Mouse (Mus musculus) cerebellum, postnatal 14 days (tissue): ENCODE data around the gene Edem3.
"Not testable (repeated sequence)": the region's sequence is repeated elsewhere in the genome, so short reads cannot be mapped to it uniquely, and the experiment has no call there.

Experiments used
- DNase-seq, 2 experiments: peaks; one replicate each; pipeline ENCODE4 v3.0.0; 2021; ENCODE audit warnings: mixed read lengths in 2 of 2

Edem3 gene

GRCm38 (mm10) chr1:151752946-151753345, 2.2 kb upstream of the Edem3 start:
- no peak for DNase-seq

DNA sequence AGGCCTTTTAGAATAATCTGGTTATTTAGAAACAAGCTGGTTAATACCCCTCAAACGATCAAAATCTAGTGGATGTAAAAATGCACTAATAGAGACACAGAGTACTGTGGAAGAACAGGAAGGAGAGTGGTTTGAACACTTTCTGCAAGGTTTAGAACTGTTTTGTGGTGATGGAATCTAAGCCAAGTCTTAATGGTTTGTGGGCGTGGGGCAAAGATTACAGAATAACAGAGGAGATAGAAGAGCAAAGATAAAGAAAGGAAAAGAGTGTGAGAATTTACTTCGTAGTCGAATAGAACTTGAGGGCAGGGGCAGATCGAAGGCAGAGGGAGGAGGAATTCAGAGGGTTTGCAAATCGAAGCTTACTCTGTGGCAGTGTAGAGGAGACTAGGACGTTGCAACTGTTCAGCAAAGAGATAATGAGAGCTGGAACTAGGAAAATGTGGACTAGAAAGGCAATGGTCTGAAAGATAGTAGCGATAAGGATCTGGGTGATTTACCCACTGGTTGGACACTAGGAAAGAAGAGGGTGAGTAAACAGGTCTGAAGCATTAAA, 1.7 kb upstream of the Edem3 start:
- no peak for DNase-seq

DNA sequence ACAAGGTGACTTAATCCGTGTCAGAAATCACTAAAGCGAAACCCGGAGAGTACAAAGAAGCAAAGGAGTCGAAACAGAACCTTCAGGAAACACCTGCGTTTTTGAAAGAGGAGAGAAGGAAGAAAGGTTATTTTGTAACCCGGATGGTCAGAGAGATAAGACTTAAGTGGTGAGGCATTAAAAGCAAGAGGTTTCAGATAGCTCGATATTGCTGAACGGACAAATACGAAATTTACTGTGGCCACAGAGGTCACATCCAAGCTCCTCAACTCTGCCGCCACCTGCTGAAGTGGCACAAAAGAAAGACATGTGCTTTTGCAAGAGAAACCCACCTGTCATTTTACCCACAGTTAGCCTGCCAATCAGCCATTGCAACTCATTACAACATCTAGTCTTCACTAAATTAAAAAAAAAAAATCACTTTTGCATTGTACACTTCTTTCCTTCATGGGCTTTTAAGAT, 1.1 kb upstream of the Edem3 start:
- peak; percentile 11 to 17 for DNase-seq

DNA sequence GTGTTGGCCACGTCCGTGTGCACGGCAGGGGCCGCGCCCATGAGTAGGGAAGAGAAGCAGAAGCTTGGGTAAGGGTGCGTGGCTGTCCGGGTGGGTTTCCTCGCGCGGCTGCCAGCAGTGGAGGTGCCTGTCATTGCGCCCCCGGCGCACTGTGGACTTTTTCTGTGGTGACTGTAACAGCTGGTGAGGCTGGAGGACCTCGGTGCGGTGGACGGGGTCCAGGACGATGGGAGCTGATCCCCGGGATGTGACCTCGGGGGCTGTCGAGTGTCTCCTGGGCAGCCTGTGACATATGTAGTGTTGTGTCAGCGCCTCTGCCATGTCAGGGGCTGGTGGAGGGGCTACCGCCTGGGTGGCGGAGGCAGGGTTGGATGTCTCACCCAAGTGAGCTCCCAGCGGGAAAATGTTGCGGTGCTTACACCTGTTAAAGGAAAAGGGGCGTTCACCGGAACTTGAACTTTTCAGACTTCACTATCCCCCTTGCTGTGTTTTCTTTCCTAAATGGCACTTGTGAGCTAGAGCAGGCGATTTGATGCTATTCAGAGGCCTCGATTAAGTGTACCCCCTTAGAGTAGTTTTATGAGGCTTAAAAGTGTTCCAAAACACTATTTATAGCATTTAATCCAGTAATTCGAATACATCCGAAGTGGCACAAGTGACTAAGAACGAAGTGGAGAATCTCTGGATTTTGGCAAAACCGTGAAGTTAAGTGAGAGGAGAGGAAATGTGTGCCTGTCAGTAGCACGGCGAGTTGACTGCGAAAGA, 671 bp downstream of the Edem3 start:
- DNase-seq = peak; percentile 9 to 69

- no peak for DNase-seq
These were observed 1.2 kb downstream of the Edem3 start for GRCm38 (mm10) chr1:151756425-151756728.

GRCm38 (mm10) chr1:151758301-151758700, 3.1 kb downstream of the Edem3 start:
- DNase-seq = no peak

DNA sequence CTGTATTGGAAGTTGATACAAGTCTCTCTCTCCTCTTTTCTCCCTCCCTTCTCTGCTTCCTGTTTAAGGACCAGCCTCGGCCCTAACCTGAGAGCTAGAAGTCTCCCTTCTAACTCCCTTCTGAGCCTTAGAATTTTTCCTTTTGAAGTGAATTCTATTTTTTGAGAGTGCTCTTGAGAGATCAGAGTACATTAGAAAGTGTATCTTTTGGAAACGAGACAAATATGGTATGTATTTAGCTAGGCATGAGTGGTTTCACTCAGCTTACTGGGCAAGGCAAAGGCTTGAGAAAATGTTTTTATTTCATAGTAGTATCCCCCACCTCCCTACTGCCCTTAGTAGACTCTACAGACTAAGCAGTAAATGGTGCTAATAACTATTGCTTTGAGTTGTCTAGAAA, 3.8 kb downstream of the Edem3 start:
- DNase-seq = no peak

GRCm38 (mm10) chr1:151764236-151764635, 9.1 kb downstream of the Edem3 start:
- DNase-seq = no peak

GRCm38 (mm10) chr1:151766166-151766565, 11.0 kb downstream of the Edem3 start:
- DNase-seq = no peak

- DNase-seq = peak in 1 of 2 experiments; percentile 6
These were observed 11.9 kb downstream of the Edem3 start for GRCm38 (mm10) chr1:151766976-151767654.

GRCm38 (mm10) chr1:151769200-151769913, 14.2 kb downstream of the Edem3 start:
- DNase-seq = no peak

- DNase-seq = no peak
These were observed 22.4 kb downstream of the Edem3 start for GRCm38 (mm10) chr1:151777616-151778015.

- DNase-seq = no peak
These were observed 23.4 kb downstream of the Edem3 start for GRCm38 (mm10) chr1:151778592-151778991.

GRCm38 (mm10) chr1:151779306-151779705, 24.1 kb downstream of the Edem3 start:
- DNase-seq = no peak

DNA sequence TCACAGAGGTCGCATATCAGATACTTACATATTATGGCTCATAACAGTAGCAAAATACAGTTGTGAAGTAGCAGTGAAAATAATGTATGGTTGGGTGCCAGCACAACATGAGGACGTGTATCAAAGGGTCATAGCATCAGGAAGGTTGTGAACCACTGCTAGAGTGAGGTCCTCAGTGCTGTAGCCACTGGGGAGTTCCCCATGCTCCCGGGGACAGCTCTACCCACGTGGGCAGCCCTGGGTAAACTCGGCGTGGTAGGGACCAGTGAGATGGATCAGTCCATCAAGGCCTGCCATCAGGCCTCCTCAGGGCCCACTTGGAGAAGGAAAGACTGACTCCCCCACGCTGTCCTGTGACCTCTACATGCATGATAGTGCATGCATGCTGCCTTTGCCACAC, 26.3 kb downstream of the Edem3 start:
- no peak for DNase-seq

GRCm38 (mm10) chr1:151783403-151783802, 28.2 kb downstream of the Edem3 start:
- DNase-seq = no peak

DNA sequence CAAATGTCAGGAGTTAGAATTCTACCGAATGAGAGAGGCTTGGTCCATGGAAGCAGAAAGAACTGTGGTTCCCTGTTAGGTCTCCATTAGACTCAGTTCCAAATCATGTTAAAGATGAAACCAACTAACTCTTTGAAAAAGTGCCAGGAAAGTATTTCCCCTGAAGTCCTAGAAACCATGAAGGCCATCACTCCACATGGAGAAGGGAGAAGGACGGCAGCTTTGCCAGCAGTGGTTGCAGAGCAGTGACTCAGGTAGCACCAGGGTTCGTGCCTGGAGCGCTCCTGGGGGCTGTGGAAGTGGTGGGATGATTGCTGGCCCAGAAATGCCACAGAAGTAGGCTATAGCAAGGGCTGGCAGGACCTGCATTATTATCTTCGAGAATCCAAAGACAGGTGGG, 31.2 kb downstream of the Edem3 start:
- no peak for DNase-seq

DNA sequence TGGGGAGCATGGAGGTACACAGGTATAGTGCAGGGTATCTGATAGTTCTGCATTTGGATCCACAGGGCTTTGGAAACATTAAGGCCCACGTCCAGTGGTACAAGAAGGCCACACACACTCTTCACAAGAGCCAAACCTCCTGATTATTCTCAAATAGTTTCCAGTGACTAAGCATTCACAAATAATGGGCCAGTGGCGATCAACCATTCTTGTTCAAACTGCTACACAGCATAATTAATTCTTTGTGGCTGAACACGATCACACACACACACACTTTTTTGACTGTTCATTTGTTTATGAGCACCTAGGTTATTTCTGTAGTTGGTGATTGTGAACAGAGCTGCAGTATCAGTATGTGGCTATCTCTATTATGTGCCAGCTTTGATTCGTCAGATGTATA, 34.0 kb downstream of the Edem3 start:
- no peak for DNase-seq

DNA sequence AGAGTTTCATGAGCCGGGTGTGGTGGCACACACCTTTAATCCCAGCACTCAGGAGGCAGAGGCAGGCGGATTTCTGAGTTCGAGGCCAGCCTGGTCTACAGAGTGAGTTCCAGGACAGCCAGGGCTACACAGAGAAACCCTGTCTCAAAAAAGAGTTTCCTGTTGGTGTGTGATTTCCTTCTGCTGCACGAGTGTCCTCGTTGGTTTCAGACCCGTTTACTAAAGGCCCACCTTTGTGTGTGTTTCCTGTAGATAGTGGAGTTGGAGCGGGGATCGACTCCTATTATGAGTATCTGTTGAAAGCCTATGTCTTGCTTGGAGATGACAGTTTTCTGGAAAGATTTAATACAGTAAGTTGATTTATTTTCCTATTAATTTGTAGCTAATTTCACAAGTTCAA, 36.9 kb downstream of the Edem3 start:
- not testable (repeated sequence) for DNase-seq

GRCm38 (mm10) chr1:151802795-151803194, 47.6 kb downstream of the Edem3 start:
- not testable (repeated sequence) for DNase-seq

- peak in 1 of 2 experiments; percentile 15 for DNase-seq
These were observed 52.1 kb downstream of the Edem3 start for GRCm38 (mm10) chr1:151807286-151807685.

DNA sequence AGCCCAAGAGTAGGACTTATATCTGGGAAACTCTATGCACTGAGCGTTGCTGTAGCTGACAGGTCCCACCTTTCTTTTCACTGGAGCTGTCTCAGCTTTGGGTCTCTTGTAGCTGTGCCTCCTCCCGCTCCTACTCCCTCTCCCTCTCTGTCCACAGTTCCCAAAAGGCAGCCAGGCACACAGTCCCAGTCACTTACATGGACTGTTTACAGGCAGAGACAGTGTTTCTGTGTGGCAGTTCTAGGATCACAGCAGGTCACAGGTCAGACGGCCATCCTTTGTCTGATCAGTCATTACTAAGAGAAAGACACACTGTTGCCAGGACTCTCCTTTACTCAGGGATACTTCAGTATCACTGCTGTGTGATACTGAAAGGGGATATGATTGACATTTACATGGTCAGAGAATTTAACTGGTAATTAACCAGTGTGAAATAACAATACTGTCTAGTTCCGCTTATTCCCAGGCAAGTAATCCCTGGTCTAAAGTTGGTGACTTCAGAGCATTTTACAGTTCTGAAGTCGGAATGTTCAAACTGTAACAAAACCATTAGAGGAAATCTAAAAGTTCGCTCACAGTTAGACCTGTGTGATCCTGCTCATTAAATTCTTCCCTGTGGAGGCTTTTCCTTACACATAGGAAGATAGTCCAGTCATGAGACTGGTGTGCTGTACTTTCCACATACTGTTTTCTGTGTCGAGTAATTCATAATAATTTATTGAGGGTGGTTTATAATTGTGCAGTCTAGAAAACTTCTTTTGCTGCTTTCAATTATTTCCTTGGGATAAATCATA, 55.7 kb downstream of the Edem3 start:
- DNase-seq = no peak

GRCm38 (mm10) chr1:151811456-151811855, 56.3 kb downstream of the Edem3 start:
- peak; percentile 36 to 38 for DNase-seq
